Mouse (Mus musculus): ENCODE results near the gene Senp7. TPM values are rescaled to one million over a fixed set of nuclear protein-coding genes. Genes with fewer than 3 reads are reported as not detected.

Senp7 gene
- polyA plus RNA-seq (2017; shearing (Covaris generic)) = 74.7 TPM

GRCm38 (mm10) chr16:56048038-56048437, at the start of gene Senp7:
Gene Senp7 (plus strand): TSS chr16:56048338.

GRCm38 (mm10) chr16:56029661-56030082, 18.5 kb upstream of the Senp7 start, which contains the start of gene Pcnp:
Gene Pcnp (minus strand): TSS chr16:56029739.

GRCm38 (mm10) chr16:56037138-56038010, 10.8 kb upstream of the Senp7 start, which contains the start of gene Trmt10c:
Gene Trmt10c (minus strand): TSS chr16:56037819.

GRCm38 (mm10) chr16:56204051-56204450, 155.9 kb downstream of the Senp7 start, which contains the start of gene Impg2:
Gene Impg2 (plus strand): TSS chr16:56204313.

Other genes with a start within 250 kb of the Senp7 start
- gene Nfkbiz, start 209.4 kb upstream of the Senp7 start, polyA plus RNA-seq (2017; shearing (Covaris generic)) = 40.1 TPM
- 38.1 TPM for gene Nxpe3, start 153.1 kb upstream of the Senp7 start, polyA plus RNA-seq (2017; shearing (Covaris generic))
- gene Cep97, start 113.5 kb upstream of the Senp7 start, polyA plus RNA-seq (2017; shearing (Covaris generic)) = 39.5 TPM
- 623 TPM for gene Rpl24, start 82.1 kb upstream of the Senp7 start, polyA plus RNA-seq (2017; shearing (Covaris generic))
- gene Zbtb11, start 74.5 kb upstream of the Senp7 start, polyA plus RNA-seq (2017; shearing (Covaris generic)) = 24.7 TPM
- 127 TPM for gene Pcnp, start 18.6 kb upstream of the Senp7 start, polyA plus RNA-seq (2017; shearing (Covaris generic))
- 44.9 TPM for gene Trmt10c, start 10.5 kb upstream of the Senp7 start, polyA plus RNA-seq (2017; shearing (Covaris generic))
- 0.41 TPM for gene Impg2, start 156.0 kb downstream of the Senp7 start, polyA plus RNA-seq (2017; shearing (Covaris generic))